ENCODE assay signal across 9 mouse cellular contexts in the genomic region with DNA sequence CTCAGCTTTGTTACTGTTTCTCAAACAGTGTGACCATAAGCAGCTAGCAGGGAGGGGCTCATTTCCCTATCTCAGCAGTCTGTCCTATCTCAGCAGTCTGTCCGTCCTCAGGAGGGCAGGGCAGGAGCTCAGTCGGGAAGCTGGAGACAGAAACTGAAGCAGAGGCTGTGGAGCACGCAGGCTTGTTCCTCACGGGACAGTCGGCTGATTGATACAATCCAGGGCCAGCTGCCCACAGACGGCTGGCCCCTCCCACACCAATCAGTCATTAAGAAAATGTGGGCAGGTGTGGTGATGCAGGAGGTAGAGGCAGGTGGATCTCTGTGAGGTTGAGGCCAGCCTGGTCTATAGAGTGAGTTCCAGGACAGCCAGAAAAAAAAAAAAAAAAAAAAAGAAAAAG. TPM values are rescaled to one million over a fixed set of nuclear protein-coding genes. Genes with fewer than 3 reads are reported as not detected.
DNase-seq lines count a peak whose midpoint lies in the region; ATAC-seq and TF ChIP-seq lines count a peak whose summit lies in the region.
"Had no signal": no experiment of that assay in that cellular context is flagged by ENCODE, and none has a peak within 500 bp of the region (broad histone marks: within the 10 kb centered on the region; RNA-seq: fewer than 3 reads in every experiment).

No protein-coding gene starts in this region.

- WGBS in lung, postnatal 0 days = 13% methylated on average over 6 of the region's 6 CpGs
- 8% methylated on average over 6 of the region's 6 CpGs for WGBS in large intestine, adult 2 months
- WGBS in forebrain, embryonic 16.5 days = 46% methylated on average over 6 of the region's 6 CpGs

- no peak overlapping the region for H3K27ac ChIP-seq in lung, postnatal 0 days (ENCODE audit: low read length)
- no peak overlapping the region for H3K27ac ChIP-seq in forebrain, embryonic 16.5 days (ENCODE audit: low read length)
- H3K27ac ChIP-seq: limb, embryonic 12.5 days had no signal

- H3K9ac ChIP-seq in lung, postnatal 0 days (replicated peaks; ENCODE audit: low read depth) = no peak overlapping the region
- no peak overlapping the region for H3K9ac ChIP-seq in forebrain, embryonic 16.5 days (replicated peaks; ENCODE audit: low read depth, low read length)
- H3K9ac ChIP-seq: limb, embryonic 12.5 days had no signal

- peak; percentile 13 for DNase-seq in lung, postnatal 10 days
- DNase-seq in lung, postnatal 0 days (ENCODE audit: low spot score) = no peak
- DNase-seq in c-Kit-negative CD71-positive TER-119-positive erythroid progenitor cells, embryonic 14.5 days (ENCODE audit: low read depth, low spot score) = peak; percentile 36
- peak; percentile 55 for DNase-seq in large intestine, adult 2 months (ENCODE audit: low read depth, low spot score)
- DNase-seq in T-cell, adult 2 months (ENCODE audit: low spot score) = no peak

- no peak overlapping the region for H3K4me2 ChIP-seq in lung, postnatal 0 days (replicated peaks; ENCODE audit: low read depth, low read length)
- H3K4me2 ChIP-seq in forebrain, embryonic 16.5 days (ENCODE audit: low read length) = no peak overlapping the region
- H3K4me2 ChIP-seq: limb, embryonic 12.5 days had no signal

- ATAC-seq in erythroblast, adult 5-6 weeks (replicated peaks; ENCODE audit: low FRiP score, poor library complexity, severe bottlenecking) = no peak
- ATAC-seq in lung, postnatal 0 days = no peak
- ATAC-seq in forebrain, embryonic 16.5 days = no peak

- peaks cover 2% of the 10 kb centered on the region; the same call in 1 of the 2 replicates for H3K27me3 ChIP-seq in erythroblast, embryonic 14.5 days (ENCODE audit: control insufficient read depth)
- no peaks in the 10 kb centered on the region for H3K27me3 ChIP-seq in lung, postnatal 0 days (replicated peaks; ENCODE audit: insufficient read depth, low read length)
- no peaks in the 10 kb centered on the region for H3K27me3 ChIP-seq in forebrain, embryonic 16.5 days (replicated peaks; ENCODE audit: control insufficient read depth, insufficient read depth, low read length)
- H3K27me3 ChIP-seq: limb, embryonic 12.5 days had no signal

- no peaks in the 10 kb centered on the region; the same call in 1 of the 2 replicates for H3K36me3 ChIP-seq in erythroblast, embryonic 14.5 days (ENCODE audit: control insufficient read depth)
- no peaks in the 10 kb centered on the region for H3K36me3 ChIP-seq in lung, postnatal 0 days (ENCODE audit: insufficient read depth, low read length)
- no peaks in the 10 kb centered on the region for H3K36me3 ChIP-seq in forebrain, embryonic 16.5 days (ENCODE audit: control insufficient read depth, insufficient read depth)

- peaks cover 41% of the 10 kb centered on the region for H3K4me1 ChIP-seq in erythroblast, embryonic 14.5 days (ENCODE audit: control insufficient read depth)
- no peaks in the 10 kb centered on the region for H3K4me1 ChIP-seq in lung, postnatal 0 days (ENCODE audit: insufficient read depth, low read depth, low read length)
- H3K4me1 ChIP-seq in forebrain, embryonic 16.5 days (replicated peaks; ENCODE audit: control insufficient read depth, insufficient read depth, low read length) = no peaks in the 10 kb centered on the region

- no peak for TF ChIP-seq CTCF in lung, postnatal 0 days (IDR thresholded peaks at IDR 0.05)

- peak overlapping the region; percentile 31 for H3K4me3 ChIP-seq in erythroblast, embryonic 14.5 days (replicated peaks)
- no peak overlapping the region for H3K4me3 ChIP-seq in lung, postnatal 0 days (ENCODE audit: low read depth, low read length)
- no peak overlapping the region for H3K4me3 ChIP-seq in forebrain, embryonic 16.5 days (replicated peaks; ENCODE audit: low read length)
- H3K4me3 ChIP-seq: limb, embryonic 12.5 days had no signal

- no peak for TF ChIP-seq EP300 in lung, postnatal 0 days (IDR thresholded peaks at IDR 0.05)

- H3K9me3 ChIP-seq in erythroblast, embryonic 14.5 days (ENCODE audit: control insufficient read depth, low read length) = peaks cover 5% of the 10 kb centered on the region
- H3K9me3 ChIP-seq in lung, postnatal 0 days (ENCODE audit: low read length) = no peaks in the 10 kb centered on the region
- no peaks in the 10 kb centered on the region for H3K9me3 ChIP-seq in forebrain, embryonic 16.5 days (ENCODE audit: control insufficient read depth, low read length)
- H3K9me3 ChIP-seq: limb, embryonic 12.5 days had no signal

RNA-seq across cellular contexts. Expression of a gene that starts 52.5 kb away (rescaled TPM):
- polyA plus RNA-seq in erythroblast, embryonic 14.5 days (2012) = not detected in 2 replicates
- total RNA-seq in erythroblast, adult 5-6 weeks (2015; ENCODE audit: low replicate concordance) = not detected in 2 replicates
- not detected in 2 replicates for total RNA-seq in erythroblast, adult 5-6 weeks (2017; ENCODE audit: low replicate concordance)
- polyA plus RNA-seq in lung, postnatal 0 days (2015; fragmentation: Nextera tagmentation; extraction: Ambion mirVana) = 32.7 and 37.9 TPM in 2 replicates
- 7.3 and 8.6 TPM in 2 replicates for polyA plus RNA-seq in large intestine, adult 2 months (2012; rRNA removed)
- 3.1 and 3.5 TPM in 2 replicates for polyA plus RNA-seq in forebrain, embryonic 16.5 days (2015; fragmentation: Nextera tagmentation; extraction: Ambion mirVana)

RNA-seq across cellular contexts. Expression of a gene that starts 56.1 kb away (rescaled TPM):
- polyA plus RNA-seq in erythroblast, embryonic 14.5 days (2012) = 0.15 and 0.28 TPM in 2 replicates
- 12.1 and 17.9 TPM in 2 replicates for total RNA-seq in erythroblast, adult 5-6 weeks (2015; ENCODE audit: low replicate concordance)
- 4.8 and 9.8 TPM in 2 replicates for total RNA-seq in erythroblast, adult 5-6 weeks (2017; ENCODE audit: low replicate concordance)
- 10.3 and 12.2 TPM in 2 replicates for polyA plus RNA-seq in lung, postnatal 0 days (2015; fragmentation: Nextera tagmentation; extraction: Ambion mirVana)
- 37.5 and 66.7 TPM in 2 replicates for polyA plus RNA-seq in large intestine, adult 2 months (2012; rRNA removed)
- 9.9 and 12.5 TPM in 2 replicates for polyA plus RNA-seq in forebrain, embryonic 16.5 days (2015; fragmentation: Nextera tagmentation; extraction: Ambion mirVana)

Comparison
In these comparisons a context has a peak if more than half of its experiments do, and no peak if none do; other contexts are left out.
1. DNase-seq: peak in lung, postnatal 10 days (single experiment), c-Kit-negative CD71-positive TER-119-positive erythroid progenitor cells, embryonic 14.5 days (single experiment) and large intestine, adult 2 months (single experiment); none in lung, postnatal 0 days (single experiment) and T-cell, adult 2 months (single experiment).